Mouse (Mus musculus) kidney, embryonic 15.5 days (tissue): ENCODE data around the gene 1110059E24Rik. TPM values are rescaled to one million over a fixed set of nuclear protein-coding genes. Genes with fewer than 3 reads are reported as not detected.

ENCODE experiments used
- polyA plus RNA-seq: library from polyadenylated mRNA; unstranded; fragments of >200 nt; fragmentation: Nextera tagmentation; extraction: Ambion mirVana; gene quantifications from 2 replicates; pipeline ENCODE4 v1.2.1, GENCODE M21; 2015

The 1110059E24Rik gene
- polyA plus RNA-seq, 1 experiment from 2014 or later: 61.9 TPM

Other genes starting within 250 kb of the 1110059E24Rik start
- 0.15 and 0.17 TPM in 2 replicates for gene Gda, start 179.5 kb downstream of the 1110059E24Rik start, polyA plus RNA-seq
- 29.1 and 34.7 TPM in 2 replicates for gene Abhd17b, start 209 bp upstream of the 1110059E24Rik start, polyA plus RNA-seq
- 23.8 and 24.5 TPM in 2 replicates for gene Cemip2, start 125.4 kb upstream of the 1110059E24Rik start, polyA plus RNA-seq